Mouse (Mus musculus): ENCODE data around the gene H2afx.
A peak's percentile ranks its signal among the peaks of the same experiment; 100 is the strongest.
"Not testable (repeated sequence)": the region's sequence is repeated elsewhere in the genome, so short reads cannot be mapped to it uniquely, and the experiment has no call there.

DNA sequence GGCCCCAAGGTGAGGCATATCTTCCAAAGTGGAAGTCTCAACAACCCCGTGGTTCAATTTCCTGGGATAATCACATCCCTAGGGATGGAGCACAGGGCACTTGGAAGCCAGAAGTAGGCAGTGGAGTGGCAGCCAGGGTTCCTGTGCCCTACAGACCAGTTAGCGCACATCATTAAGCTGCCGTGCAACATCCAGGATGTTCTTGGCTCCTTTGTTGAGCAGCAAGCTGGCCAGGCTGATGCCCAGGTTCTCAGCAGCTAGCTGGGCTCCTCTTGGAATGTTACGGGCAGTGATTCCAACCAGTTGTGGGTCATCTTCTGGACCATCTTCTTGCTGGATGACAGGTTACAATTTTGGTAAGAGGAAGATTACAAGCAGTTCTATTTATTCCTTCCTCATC, 2.0 kb downstream of the H2afx start:
- not testable (repeated sequence) for TF ChIP-seq CTCF (IDR thresholded peaks at IDR 0.05; ENCODE audit: control insufficient read depth, insufficient read depth, low read length)
- TF ChIP-seq POLR2A (IDR thresholded peaks at IDR 0.05; ENCODE audit: borderline replicate concordance, control insufficient read depth, low read depth, low read length) = peak; percentile 39; the same call in 1 of the 2 replicates
